Mouse (Mus musculus) heart, adult 2 months (tissue): ENCODE measurements around the gene Edn2.

ENCODE experiments used
- CTCF ChIP-seq: fragments of 200-600 bp; IDR thresholded peaks from 2 replicates; pipeline ENCODE4 v1.8.1; 2022; ENCODE audit warnings: antibody characterized with exemption, mild to moderate bottlenecking, moderate library complexity
- POLR2A ChIP-seq: fragments of 200-500 bp; IDR thresholded peaks from 2 replicates; pipeline ENCODE4 v1.6.1; 2011; ENCODE audit warnings: mild to moderate bottlenecking, low read depth, low read length, control low read depth; ENCODE audit not compliant: insufficient read depth

DNA sequence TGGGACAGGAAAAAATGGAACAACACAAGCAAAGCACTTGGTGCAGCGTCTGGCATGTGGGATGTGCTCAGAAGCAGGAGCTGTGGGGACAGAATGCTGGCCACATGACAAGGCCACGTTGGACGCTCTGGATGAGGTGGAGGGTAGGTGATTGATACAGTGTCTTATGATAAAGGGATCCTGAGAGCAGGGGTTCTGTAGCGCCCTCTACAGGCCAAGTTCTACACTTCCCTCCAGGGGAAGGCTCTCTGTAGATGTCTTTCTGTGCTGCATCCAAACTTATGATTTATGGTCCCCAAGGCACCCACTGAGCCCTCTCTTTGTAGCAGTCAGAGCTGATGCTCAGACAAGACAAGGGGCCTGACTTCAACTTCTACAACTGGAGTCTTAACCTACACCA is 8.4 kb upstream of the Edn2 start:
- TF ChIP-seq CTCF (peak; percentile 20; the same call in 1 of the 2 replicates), POLR2A (no peak)
